Mouse (Mus musculus) gastrocnemius, postnatal 4 days (tissue): ENCODE results near the gene Spata2l. TPM values are rescaled to one million over a fixed set of nuclear protein-coding genes. Genes with fewer than 3 reads are reported as not detected.
A peak's percentile ranks its signal among the peaks of the same experiment; 100 is the strongest.
"Not testable (repeated sequence)": the region's sequence is repeated elsewhere in the genome, so short reads cannot be mapped to it uniquely, and the experiment has no call there.

Experiments used
- DNase-seq, 2 experiments: peaks; one replicate each; pipeline ENCODE4 v3.0.0; 2021 to 2022; ENCODE audit warnings: low spot score in 2 of 2, mixed read lengths in 2 of 2
- total RNA-seq, 2 experiments: library from RNA; stranded (reverse); gene quantifications; 2 replicates each; pipeline ENCODE4 v1.2.3; 2021

Spata2l gene
- total RNA-seq, 2 experiments from 2014 or later = 2.3 to 2.4 TPM

DNA sequence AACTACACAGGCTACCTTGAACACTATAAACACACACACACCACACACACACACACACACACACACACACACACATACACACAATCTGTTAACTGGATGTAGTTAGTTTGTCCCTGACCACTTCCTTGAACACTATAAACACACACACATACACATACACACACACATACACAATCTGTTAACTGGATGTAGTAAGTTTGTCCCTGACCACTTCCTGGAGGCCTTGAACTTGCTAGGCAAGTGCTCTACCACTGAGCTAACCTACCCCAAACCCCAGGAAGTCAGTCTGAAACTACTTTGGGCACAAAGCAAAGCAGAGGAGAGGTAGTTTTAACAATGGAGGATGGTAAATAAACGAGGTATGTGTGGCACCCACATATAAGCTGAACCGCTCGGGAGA, 32.5 kb downstream of the Spata2l start:
- no peak for DNase-seq

DNA sequence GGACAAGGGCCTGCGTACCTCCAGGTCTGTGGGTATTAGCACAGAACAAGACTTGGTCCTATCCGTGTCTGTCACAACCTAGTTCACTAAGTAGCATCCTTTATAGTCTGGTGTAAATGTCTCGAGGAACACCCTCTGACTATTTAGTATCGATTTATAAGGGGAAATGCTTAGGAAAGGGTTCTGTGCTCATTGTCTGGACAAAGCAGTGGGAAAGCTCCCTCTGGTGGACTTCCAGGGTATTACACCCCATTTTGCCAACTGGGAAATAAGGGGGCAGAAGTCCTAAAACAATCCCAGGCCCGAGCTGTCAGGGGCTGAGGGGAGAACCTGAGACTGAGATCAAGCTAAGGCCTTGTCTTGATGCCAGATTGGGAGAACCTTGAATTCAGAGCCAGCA, 33.7 kb downstream of the Spata2l start:
- peak; percentile 58 to 76 for DNase-seq

- DNase-seq = no peak
Measured at GRCm38 (mm10) chr8:123199864-123200263, 36.2 kb downstream of the Spata2l start.

DNA sequence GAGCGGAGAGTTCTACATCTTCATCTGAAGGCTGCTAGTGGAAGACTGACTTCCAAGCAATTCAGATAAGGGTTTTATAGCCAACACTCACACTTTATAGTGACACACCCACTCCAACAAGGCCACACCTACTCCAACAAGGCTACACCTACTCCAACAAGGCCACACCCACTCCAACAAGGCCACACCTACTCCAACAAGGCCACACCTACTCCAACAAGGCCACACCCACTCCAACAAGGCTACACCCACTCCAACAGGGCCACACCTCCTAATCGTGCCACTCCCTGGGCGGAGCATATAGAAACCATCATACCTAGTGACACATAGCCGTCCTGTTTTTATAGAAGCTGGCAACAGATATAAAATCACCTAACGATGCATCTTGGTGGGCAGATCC, 39.0 kb downstream of the Spata2l start:
- not testable (repeated sequence) for DNase-seq

DNA sequence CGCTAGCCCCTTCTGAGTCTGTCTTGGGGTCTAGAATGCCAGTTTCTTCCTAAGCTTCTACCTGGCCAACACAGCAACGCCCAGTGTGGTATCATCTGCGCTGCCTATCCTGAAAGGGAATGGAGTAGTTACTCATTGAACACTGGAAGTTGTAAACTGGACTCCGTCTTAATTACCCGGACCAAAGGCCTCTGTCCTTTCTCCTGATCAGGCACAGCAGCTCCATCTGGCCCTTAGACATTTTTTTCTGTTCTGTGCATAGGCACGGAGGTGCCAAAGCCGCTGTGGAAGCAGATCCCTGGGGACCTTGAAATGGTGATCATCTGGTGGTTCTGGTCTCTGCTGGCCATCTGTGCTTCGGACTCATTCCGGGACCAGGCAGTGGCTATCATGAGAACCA, 42.3 kb downstream of the Spata2l start:
- DNase-seq = no peak

DNA sequence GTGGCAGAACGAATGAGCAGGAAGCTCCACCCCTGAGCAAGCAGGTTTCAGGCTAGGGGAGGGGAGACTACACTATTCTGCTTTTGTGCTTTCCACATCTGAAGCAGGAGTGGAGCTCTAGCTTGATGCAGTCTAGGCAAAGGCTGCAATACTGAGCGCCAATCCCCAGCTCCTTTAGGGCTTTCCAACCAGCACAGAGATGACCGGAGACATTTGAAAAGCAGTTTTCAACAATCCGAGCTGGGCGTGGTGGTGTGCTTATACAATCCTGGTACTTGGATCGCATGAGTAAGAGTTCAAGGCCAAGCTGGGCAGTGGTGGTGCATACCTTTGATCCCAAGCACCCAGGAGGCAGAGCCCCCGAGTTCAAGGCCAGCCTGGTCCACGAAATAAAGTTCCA, 44.1 kb downstream of the Spata2l start:
- no peak for DNase-seq

GRCm38 (mm10) chr8:123190678-123191077, 45.4 kb downstream of the Spata2l start:
- peak; percentile 65 to 88 for DNase-seq

DNA sequence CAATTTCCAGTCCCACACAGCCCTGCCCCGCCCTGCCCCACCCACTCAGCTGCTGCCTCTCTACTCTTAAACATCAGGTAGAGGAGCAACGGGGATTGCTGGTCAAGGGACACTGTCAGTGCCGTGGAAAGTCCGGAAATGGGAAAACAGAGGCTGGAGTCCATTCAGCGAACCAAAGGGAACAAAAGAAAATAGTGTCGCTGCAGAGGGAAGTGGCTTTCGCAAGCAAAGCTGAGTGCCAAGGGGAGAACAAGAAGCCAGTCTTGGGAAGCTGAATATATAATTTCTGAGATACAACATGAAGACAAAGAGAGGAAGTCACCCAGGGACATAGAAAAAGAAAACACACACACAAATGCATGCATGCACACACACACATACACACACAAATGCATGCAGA, 47.2 kb downstream of the Spata2l start:
- no peak for DNase-seq

DNA sequence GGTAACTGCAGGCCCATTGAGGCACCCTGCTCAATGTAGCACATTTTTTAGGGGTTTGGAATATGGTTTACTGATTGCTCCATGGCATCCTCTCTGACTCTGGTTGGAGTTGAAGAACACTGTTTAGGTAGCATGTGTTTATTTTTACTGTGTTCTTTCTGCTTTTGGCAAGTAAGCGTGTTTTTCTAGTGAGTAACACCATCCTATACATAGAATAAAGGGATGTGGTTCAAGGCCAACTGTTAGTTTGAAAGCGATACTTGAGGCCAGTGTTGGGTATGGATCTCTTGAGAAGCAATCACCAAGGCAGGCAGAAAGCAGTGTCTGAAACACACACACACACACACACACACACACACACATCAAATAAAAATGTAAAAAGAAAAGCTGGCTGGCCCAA, 48.0 kb downstream of the Spata2l start:
- no peak for DNase-seq

DNA sequence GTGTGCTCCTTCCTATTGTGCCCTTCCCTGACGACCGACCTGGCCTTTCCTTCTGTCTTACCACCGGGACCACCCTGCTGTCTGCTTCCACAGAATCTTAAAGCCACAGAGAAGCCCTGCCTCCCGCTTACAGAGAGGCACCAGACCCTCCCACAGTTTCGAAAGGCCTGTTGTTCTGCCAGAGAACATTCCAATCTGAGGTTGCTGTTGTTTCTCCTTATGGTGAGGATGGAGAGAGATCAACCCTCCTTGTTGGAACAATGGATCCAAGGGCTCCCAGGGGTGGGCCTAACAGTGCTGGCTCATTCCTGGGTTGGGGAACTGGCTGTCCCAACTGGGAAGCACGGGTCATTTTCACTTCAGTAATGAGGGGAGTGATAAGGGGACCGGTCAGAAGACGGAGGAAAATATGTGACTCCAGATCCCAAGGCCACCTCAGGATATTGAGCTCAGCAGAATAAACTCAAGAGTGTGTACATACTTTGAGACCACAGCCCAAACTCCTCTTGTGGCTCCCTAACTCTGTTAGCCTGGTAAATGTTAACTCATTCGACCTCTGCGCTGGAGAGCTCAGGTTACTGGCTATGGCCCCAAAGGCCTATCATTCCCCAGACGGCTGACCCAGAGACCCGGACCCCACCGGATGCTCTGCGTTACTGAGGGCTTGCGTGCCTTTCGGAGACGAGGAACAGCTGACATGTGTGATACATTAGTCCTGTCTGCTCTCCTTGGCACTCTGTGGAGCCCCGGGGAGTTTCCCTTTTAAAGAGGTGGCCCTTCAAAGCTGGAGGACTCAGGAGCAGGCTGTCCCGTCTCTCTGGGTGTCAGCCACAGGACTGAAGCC, 50.2 kb downstream of the Spata2l start, which contains the start of gene Dpep1:
Dpep1 (plus strand) TSS at position 677 of the 844 bp plus-strand sequence.
- peak in 1 of 2 experiments; percentile 42 for DNase-seq

GRCm38 (mm10) chr8:123181391-123181790, 54.6 kb downstream of the Spata2l start:
- no peak for DNase-seq

Other genes starting within 250 kb of the Spata2l start
- gene Ankrd11, start 194.0 kb downstream of the Spata2l start, total RNA-seq = 10 to 100 TPM; 81.1 to 92.9 TPM
- 10 to 100 TPM; 61.0 to 63.2 TPM for gene Spg7, start 173.3 kb downstream of the Spata2l start, total RNA-seq
- gene Rpl13, start 133.9 kb downstream of the Spata2l start, total RNA-seq = 100 to 1,000 TPM; 798 to 871 TPM
- 1 to 10 TPM in 1 of 2 experiments, under 1 TPM in 1; 0.80 to 2.4 TPM for gene Cpne7, start 118.9 kb downstream of the Spata2l start, total RNA-seq
- gene Sult5a1, start 77.9 kb downstream of the Spata2l start, total RNA-seq = 10 to 100 TPM; 10.2 to 10.8 TPM
- 1 to 10 TPM; 4.7 to 9.6 TPM for gene Dpep1, start 50.0 kb downstream of the Spata2l start, total RNA-seq
- gene Chmp1a, start 23.5 kb downstream of the Spata2l start, total RNA-seq = 10 to 100 TPM; 48.1 to 68.1 TPM
- 1 to 10 TPM; 1.2 TPM for gene Spata33, start 23.4 kb downstream of the Spata2l start, total RNA-seq
- gene Cdk10, start 11.4 kb downstream of the Spata2l start, total RNA-seq = 10 to 100 TPM; 26.7 to 27.4 TPM
- 10 to 100 TPM; 14.9 to 17.5 TPM for gene Zfp276, start 18.0 kb upstream of the Spata2l start, total RNA-seq
- 10 to 100 TPM; 18.6 to 19.6 TPM for gene Vps9d1, start 18.1 kb upstream of the Spata2l start, total RNA-seq
- 10 to 100 TPM in 1 of 2 experiments, 1 to 10 TPM in 1; 9.5 to 12.1 TPM for gene Fanca, start 82.3 kb upstream of the Spata2l start, total RNA-seq
- gene Spire2, start 96.5 kb upstream of the Spata2l start, total RNA-seq = 1 to 10 TPM in 1 of 2 experiments, under 1 TPM in 1; 0.70 to 1.3 TPM
- gene Tcf25, start 137.5 kb upstream of the Spata2l start, total RNA-seq = 100 to 1,000 TPM; 174 to 177 TPM
- not detected for gene Mc1r, start 170.9 kb upstream of the Spata2l start, total RNA-seq
- gene Tubb3, start 175.2 kb upstream of the Spata2l start, total RNA-seq = under 1 TPM; 0.61 to 0.96 TPM
- 10 to 100 TPM; 32.2 to 37.3 TPM for gene Def8, start 187.3 kb upstream of the Spata2l start, total RNA-seq
- gene Afg3l1, start 241.7 kb upstream of the Spata2l start, total RNA-seq = 10 to 100 TPM; 39.4 to 48.5 TPM